Mouse (Mus musculus) left cerebral cortex, postnatal 14 days (tissue): ENCODE data around the gene Nup214. TPM values are rescaled to one million over a fixed set of nuclear protein-coding genes. Genes with fewer than 3 reads are reported as not detected.
"Not testable (repeated sequence)": the region's sequence is repeated elsewhere in the genome, so short reads cannot be mapped to it uniquely, and the experiment has no call there.

Experiments used
- DNase-seq, 2 experiments: peaks; one replicate each; pipeline ENCODE4 v3.0.0; 2021 to 2022; ENCODE audit warnings: low spot score in 2 of 2, mixed read lengths in 1 of 2
- intact Hi-C: fragments of 180-260 bp; cut with DNase I; formaldehyde crosslinking; loops from one replicate; pipeline ENCODE4 v1.15.1; 2025
- total RNA-seq, 2 experiments: library from RNA; stranded (reverse); gene quantifications; 2 replicates each; pipeline ENCODE4 v1.2.3; 2021

The Nup214 gene
- total RNA-seq, 2 experiments from 2014 or later, result 51.3 to 53.5 TPM

- DNase-seq, result no peak
- intact Hi-C loops, result no loop called here
These were observed 63.1 kb downstream of the Nup214 start for GRCm38 (mm10) chr2:32037279-32037858.

- DNase-seq, result peak; percentile 37 to 79
- intact Hi-C loops, result no loop called here
These were observed 64.4 kb downstream of the Nup214 start for GRCm38 (mm10) chr2:32038661-32039081.

GRCm38 (mm10) chr2:32040646-32041045 lies 66.4 kb downstream of the Nup214 start:
- intact Hi-C loops, DNase-seq: not testable (repeated sequence)

- intact Hi-C loops, result no loop called here
- no peak for DNase-seq
These were observed 66.9 kb downstream of the Nup214 start for GRCm38 (mm10) chr2:32041087-32041486.

- intact Hi-C loops, result no loop called here
- no peak for DNase-seq
These were observed 69.6 kb downstream of the Nup214 start for GRCm38 (mm10) chr2:32043836-32044235.

GRCm38 (mm10) chr2:32045375-32045774 lies 71.1 kb downstream of the Nup214 start:
- no peak for DNase-seq
- intact Hi-C loops, result no loop called here

- DNase-seq, result no peak
- intact Hi-C loops, result no loop called here
These were observed 71.8 kb downstream of the Nup214 start for GRCm38 (mm10) chr2:32046009-32046408.

GRCm38 (mm10) chr2:32047323-32047722 lies 73.1 kb downstream of the Nup214 start:
- DNase-seq, result no peak
- intact Hi-C loops, result no loop called here

GRCm38 (mm10) chr2:32051791-32052190 lies 77.6 kb downstream of the Nup214 start:
- intact Hi-C loops, result no loop called here
- no peak for DNase-seq

GRCm38 (mm10) chr2:32052418-32052817 lies 78.2 kb downstream of the Nup214 start:
- no peak for DNase-seq
- intact Hi-C loops, result no loop called here

GRCm38 (mm10) chr2:32055357-32055965 lies 81.2 kb downstream of the Nup214 start:
- DNase-seq, result no peak
- intact Hi-C loops, result no loop called here

GRCm38 (mm10) chr2:32056524-32056923 lies 82.3 kb downstream of the Nup214 start:
- intact Hi-C loops, result no loop called here
- DNase-seq, result no peak

GRCm38 (mm10) chr2:32057360-32057759 lies 83.1 kb downstream of the Nup214 start:
- DNase-seq, result no peak
- intact Hi-C loops, result no loop called here

- no peak for DNase-seq
- intact Hi-C loops, result no loop called here
These were observed 83.6 kb downstream of the Nup214 start for GRCm38 (mm10) chr2:32057794-32058193.

- intact Hi-C loops, result no loop called here
- no peak for DNase-seq
These were observed 84.0 kb downstream of the Nup214 start for GRCm38 (mm10) chr2:32058241-32058640.

- intact Hi-C loops, result no loop called here
- DNase-seq, result no peak
These were observed 84.5 kb downstream of the Nup214 start for GRCm38 (mm10) chr2:32058716-32059115.

- no peak for DNase-seq
- intact Hi-C loops, result no loop called here
These were observed 85.4 kb downstream of the Nup214 start for GRCm38 (mm10) chr2:32059613-32060012.

GRCm38 (mm10) chr2:32060228-32060805 lies 86.1 kb downstream of the Nup214 start:
- intact Hi-C loops, result no loop called here
- no peak for DNase-seq

- intact Hi-C loops, result no loop called here
- DNase-seq, result no peak
These were observed 87.0 kb downstream of the Nup214 start for GRCm38 (mm10) chr2:32061189-32061588.

GRCm38 (mm10) chr2:32061722-32062505 lies 87.7 kb downstream of the Nup214 start:
- DNase-seq, result no peak
- intact Hi-C loops, result no loop called here
